Mouse (Mus musculus) ES-E14 (cell line): ENCODE results near the gene Ostm1. TPM values are rescaled to one million over a fixed set of nuclear protein-coding genes. Genes with fewer than 3 reads are reported as not detected.
A peak's percentile ranks its signal among the peaks of the same experiment; 100 is the strongest.

ENCODE experiments used
- DNase-seq: peaks from one replicate; pipeline ENCODE4 v3.0.0-alpha.2; 2013; ENCODE audit warnings: low read depth, low spot score
- H3K27ac ChIP-seq: 2 replicates; pipeline ENCODE4 v1.5.1; 2012; ENCODE audit warnings: low read depth, mild to moderate bottlenecking, low read length, moderate library complexity, mixed read lengths; ENCODE audit not compliant: poor library complexity, insufficient read depth, severe bottlenecking
- H3K36me3 ChIP-seq: 2 replicates; pipeline ENCODE4 v1.6.1; 2012; ENCODE audit warnings: mild to moderate bottlenecking, low read length, moderate library complexity, mixed read lengths; ENCODE audit not compliant: control insufficient read depth, poor library complexity, insufficient read depth, severe bottlenecking
- H3K4me1 ChIP-seq, 2 experiments: fragments of 150-350 bp in 1 of 2; sonication (generic) in 1 of 2; 2 replicates each; pipeline ENCODE4 v1.6.1; 2012; ENCODE audit warnings: low read length in 2 of 2, mild to moderate bottlenecking in 1 of 2, mixed read lengths in 1 of 2; ENCODE audit not compliant: control insufficient read depth in 2 of 2, insufficient read depth in 2 of 2, poor library complexity in 1 of 2
- H3K4me3 ChIP-seq, 2 experiments: fragments of 150-350 bp in 1 of 2; sonication (generic) in 1 of 2; 2 replicates each; pipeline ENCODE4 v1.5.1; 2012; ENCODE audit warnings: low read length in 2 of 2, low read depth in 1 of 2, mild to moderate bottlenecking in 1 of 2, mixed read lengths in 1 of 2; ENCODE audit not compliant: insufficient read depth in 1 of 2, poor library complexity in 1 of 2, severe bottlenecking in 1 of 2
- H3K9ac ChIP-seq: 2 replicates; pipeline ENCODE4 v1.6.1; 2012; ENCODE audit warnings: low read depth, mild to moderate bottlenecking, low read length, mixed read lengths; ENCODE audit not compliant: poor library complexity, insufficient read depth, severe bottlenecking
- H3K9me3 ChIP-seq: fragments of 150-350 bp; sonication (generic); 2 replicates; pipeline ENCODE4 v1.6.1; 2012; ENCODE audit warnings: low read depth, mild to moderate bottlenecking, low read length; ENCODE audit not compliant: control insufficient read depth, insufficient read depth
- CHD2 ChIP-seq: IDR thresholded peaks from 2 replicates; pipeline ENCODE4 v1.6.1; 2014; ENCODE audit warnings: mild to moderate bottlenecking, low read depth, low read length, inconsistent platforms
- HCFC1 ChIP-seq: IDR thresholded peaks from 2 replicates; pipeline ENCODE4 v1.6.1; 2012; ENCODE audit warnings: low read length, inconsistent platforms, borderline replicate concordance; ENCODE audit not compliant: insufficient read depth
- MAFK ChIP-seq: IDR thresholded peaks from 2 replicates; pipeline ENCODE4 v1.6.1; 2014; ENCODE audit warnings: mild to moderate bottlenecking, low read depth, low read length, inconsistent platforms; ENCODE audit not compliant: insufficient read depth
- ZC3H11A ChIP-seq: IDR thresholded peaks from 2 replicates; pipeline ENCODE4 v1.6.1; 2012; ENCODE audit warnings: low read depth, mild to moderate bottlenecking, inconsistent platforms, low read length, borderline replicate concordance
- ZNF384 ChIP-seq: IDR thresholded peaks from 2 replicates; pipeline ENCODE4 v1.6.1; 2012; ENCODE audit warnings: low read depth, low read length, inconsistent platforms
- in situ Hi-C, 2 experiments: fragments of 600-800 bp; cut with MboI; formaldehyde crosslinking; loops; one replicate each; pipeline ENCODE4 v1.15.1; 2025; ENCODE audit warnings: low sequenced_read_pairs in 2 of 2, inconsistent platforms in 1 of 2; ENCODE audit not compliant: unreplicated experiment in 2 of 2
- total RNA-seq: library from RNA; depleted of rRNA; stranded (reverse); fragments of 300-350 nt; gene quantifications from 2 replicates; pipeline ENCODE4 v1.2.3, GENCODE M21; 2012

The Ostm1 gene
- total RNA-seq, 1 experiment = 19.7 TPM

DNA sequence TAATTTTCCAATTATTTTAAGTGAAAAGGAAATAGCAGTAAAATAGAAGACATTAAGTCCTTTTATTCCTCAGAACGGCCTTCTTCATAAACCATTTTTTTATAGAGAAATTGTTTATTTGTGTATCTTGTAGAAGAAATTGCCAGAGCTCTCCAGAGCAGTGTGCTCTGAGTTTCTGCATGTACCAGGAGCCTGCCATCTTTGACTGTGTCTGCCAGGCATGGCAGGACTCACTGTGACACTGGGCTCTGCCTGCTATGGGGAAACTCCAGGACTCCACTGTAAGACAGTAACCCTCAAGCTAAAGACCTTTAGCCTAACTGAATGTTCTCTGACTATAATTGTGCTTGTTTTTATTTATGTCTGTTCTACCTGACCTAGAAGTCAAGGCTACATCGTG lies 107.4 kb downstream of the Ostm1 start:
- DNase-seq = no peak
- Histone ChIP-seq H3K9me3 (no peaks in the 10 kb centered on the region), H3K27ac (no peak overlapping the region), H3K4me3 (no peak overlapping the region), H3K36me3 (no peaks in the 10 kb centered on the region), H3K9ac (no peak overlapping the region), H3K4me1 (peaks cover 0 to 2% of the 10 kb centered on the region in 2 experiments; a peak in 1 of 4 replicates)
- TF ChIP-seq MAFK (no peak), ZC3H11A (no peak)
- in situ Hi-C loops = no loop called here

DNA sequence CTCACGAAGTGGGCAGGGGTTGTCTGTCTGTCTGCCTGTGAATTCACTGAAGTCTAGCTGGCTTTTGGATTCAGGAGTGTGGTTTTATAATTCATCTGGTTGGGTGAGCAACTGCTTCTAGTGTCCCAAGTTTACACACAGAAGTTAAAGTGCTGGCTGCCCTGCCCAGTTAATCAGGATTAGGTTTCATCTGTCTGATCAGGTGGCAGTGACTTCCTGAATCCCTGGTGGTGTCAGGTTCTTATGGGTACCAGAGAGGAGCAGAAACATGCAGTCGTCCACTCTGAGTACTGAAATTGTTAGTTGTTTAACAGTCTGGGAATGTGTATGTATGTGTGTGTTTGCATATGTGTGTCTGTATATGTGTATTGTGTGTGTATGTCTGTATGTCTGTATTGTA lies 108.5 kb downstream of the Ostm1 start:
- no peak for DNase-seq
- H3K9ac ChIP-seq = no peak overlapping the region
- no peak overlapping the region for H3K4me3 ChIP-seq
- TF ChIP-seq HCFC1 (no peak), ZNF384 (no peak), MAFK (no peak), CHD2 (no peak), ZC3H11A (no peak)
- 0 out of 2 replicates have a peak overlapping the region, but pooled peaks have one; percentile 40 for H3K27ac ChIP-seq
- peaks cover 0 to 4% of the 10 kb centered on the region in 2 experiments; a peak in 1 of 4 replicates for H3K4me1 ChIP-seq
- no peaks in the 10 kb centered on the region for H3K36me3 ChIP-seq
- H3K9me3 ChIP-seq = no peaks in the 10 kb centered on the region
- in situ Hi-C loops = no loop called here

DNA sequence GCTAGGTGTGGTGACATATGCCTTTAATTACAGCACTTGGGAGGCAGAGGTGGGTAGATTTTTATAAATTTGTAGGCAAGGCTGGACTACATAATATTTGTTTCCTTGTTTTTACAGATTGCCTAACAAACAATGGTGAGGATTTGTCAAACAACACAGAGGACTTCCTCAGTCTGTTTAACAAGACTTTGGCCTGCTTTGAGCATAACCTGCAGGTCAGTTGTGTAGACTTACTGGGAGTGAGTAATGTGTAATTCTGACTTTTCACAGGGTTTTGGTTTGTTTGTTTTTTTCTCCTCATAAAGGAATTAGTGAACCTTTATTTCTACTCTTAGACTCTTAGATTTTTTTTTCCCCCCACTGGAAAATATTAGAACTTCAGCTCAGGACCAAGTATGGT lies 109.2 kb downstream of the Ostm1 start:
- no peak for TF ChIP-seq ZC3H11A
- no peak for TF ChIP-seq CHD2
- TF ChIP-seq HCFC1 = no peak
- TF ChIP-seq MAFK = no peak
- no peak for TF ChIP-seq ZNF384
- no peaks in the 10 kb centered on the region for H3K9me3 ChIP-seq
- H3K4me3 ChIP-seq = no peak overlapping the region
- no peaks in the 10 kb centered on the region for H3K36me3 ChIP-seq
- peaks cover 0 to 6% of the 10 kb centered on the region in 2 experiments; a peak in 1 of 4 replicates for H3K4me1 ChIP-seq
- no peak overlapping the region for H3K9ac ChIP-seq
- in situ Hi-C loops = no loop called here
- no peak for DNase-seq
- H3K27ac ChIP-seq = no peak overlapping the region

DNA sequence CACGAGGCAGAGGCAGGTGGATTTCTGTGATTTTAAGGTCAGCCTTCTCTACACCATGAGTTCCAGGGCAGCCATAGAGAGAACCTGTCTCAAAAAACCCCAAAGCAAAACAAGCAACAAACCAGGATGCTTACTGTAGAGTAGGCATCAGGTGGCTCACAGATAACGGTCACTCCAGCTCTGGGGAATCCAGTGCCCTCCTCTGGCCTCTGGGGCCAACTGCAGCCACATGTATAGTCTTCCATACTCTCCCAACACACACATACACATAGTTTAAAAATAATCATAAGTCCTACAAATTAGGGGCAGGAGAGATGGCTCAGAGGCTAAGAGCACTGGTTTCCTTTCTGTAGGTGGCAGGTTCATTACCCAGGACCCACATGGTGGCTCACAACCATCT lies 109.9 kb downstream of the Ostm1 start:
- peaks cover 0 to 4% of the 10 kb centered on the region in 2 experiments; a peak in 1 of 4 replicates for H3K4me1 ChIP-seq
- no peak for TF ChIP-seq ZC3H11A
- no peak for TF ChIP-seq ZNF384
- in situ Hi-C loops = no loop called here

DNA sequence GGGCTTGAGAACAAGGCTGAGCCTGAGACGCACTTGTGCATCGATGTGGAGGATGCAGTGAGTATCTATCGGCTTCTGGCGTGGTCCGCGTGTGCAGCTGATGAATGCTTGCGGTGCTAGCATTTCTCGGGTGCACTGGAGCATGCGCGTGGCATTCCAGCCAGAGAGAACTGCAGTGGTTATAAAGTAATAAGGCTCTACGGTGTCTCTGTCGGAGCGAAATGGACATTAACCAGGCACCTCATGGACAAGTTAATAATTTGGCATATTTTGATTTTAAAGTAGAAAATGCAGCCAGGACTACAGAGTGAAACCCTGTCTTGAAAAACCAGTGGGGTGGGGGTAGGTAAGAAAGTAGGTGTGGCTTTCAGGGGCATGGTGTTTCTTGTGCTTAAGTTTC lies 112.7 kb downstream of the Ostm1 start:
- no peak for TF ChIP-seq HCFC1
- no peak for TF ChIP-seq ZC3H11A
- TF ChIP-seq MAFK = no peak
- no peak for TF ChIP-seq CHD2
- no peak for TF ChIP-seq ZNF384
- in situ Hi-C loops = no loop called here
- peaks cover 0 to 4% of the 10 kb centered on the region in 2 experiments; a peak in 1 of 4 replicates for H3K4me1 ChIP-seq
- no peak for DNase-seq
- H3K27ac ChIP-seq = no peak overlapping the region
- no peaks in the 10 kb centered on the region for H3K9me3 ChIP-seq
- H3K9ac ChIP-seq = no peak overlapping the region
- peaks cover 5% of the 10 kb centered on the region; the same call in 1 of the 2 replicates for H3K36me3 ChIP-seq
- H3K4me3 ChIP-seq = no peak overlapping the region

More for the DNA sequence above, 109.9 kb downstream of the Ostm1 start:
- Histone ChIP-seq H3K27ac (no peak overlapping the region), H3K9me3 (no peaks in the 10 kb centered on the region), H3K9ac (no peak overlapping the region), H3K36me3 (peaks cover 5% of the 10 kb centered on the region; the same call in 1 of the 2 replicates), H3K4me3 (no peak overlapping the region)
- DNase-seq = no peak
